Mouse (Mus musculus) layer of hippocampus, postnatal 14 days (tissue): ENCODE measurements around the gene Zfand3. TPM values are rescaled to one million over a fixed set of nuclear protein-coding genes. Genes with fewer than 3 reads are reported as not detected.

Experiments used
- DNase-seq, 2 experiments: peaks; one replicate each; pipeline ENCODE4 v3.0.0; 2021 to 2022; ENCODE audit warnings: low spot score in 2 of 2, mixed read lengths in 1 of 2
- total RNA-seq, 2 experiments: library from RNA; stranded (reverse); gene quantifications; 2 replicates each; pipeline ENCODE4 v1.2.3; 2021

Zfand3 gene
- total RNA-seq, 2 experiments from 2014 or later, result 117 to 122 TPM

DNA sequence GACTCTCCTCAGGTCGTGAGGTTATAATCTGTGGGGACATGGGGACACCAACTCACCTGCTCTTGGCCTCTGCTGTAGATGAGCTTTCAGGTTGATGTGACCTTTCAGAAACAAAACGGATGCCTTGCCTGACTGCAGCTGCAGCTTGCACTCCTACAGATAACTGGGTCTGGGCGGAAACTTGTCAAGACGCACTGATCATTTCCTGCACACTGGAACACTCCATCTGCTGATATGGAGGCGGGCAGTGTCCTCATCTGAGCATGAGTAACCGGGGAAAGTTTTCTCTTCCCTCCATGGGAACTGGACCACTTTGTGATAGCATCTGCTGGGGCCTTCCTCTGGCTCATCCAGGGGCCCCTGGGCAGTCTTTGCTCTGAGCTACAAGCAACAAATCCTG is 209.9 kb downstream of the Zfand3 start:
- peak in 1 of 2 experiments; percentile 68 for DNase-seq

DNA sequence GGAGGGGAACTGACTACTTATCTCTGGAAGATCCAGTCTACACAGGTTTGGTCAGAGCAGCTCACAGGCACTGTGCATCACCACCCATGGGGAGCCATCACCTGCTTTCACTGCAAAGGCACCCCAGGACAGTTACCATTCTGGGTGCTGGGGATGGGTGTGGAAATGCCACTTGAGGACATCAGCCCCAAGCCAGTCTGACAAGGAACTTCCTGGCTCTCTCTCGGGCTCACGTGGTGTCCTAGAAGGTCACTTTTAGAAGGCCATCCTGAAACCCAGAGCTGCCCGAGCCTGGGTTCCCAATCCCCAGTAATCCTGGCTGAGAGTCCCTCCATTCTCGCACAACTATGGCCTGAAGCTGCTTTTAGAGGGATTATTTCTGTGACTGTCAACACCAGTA is 211.2 kb downstream of the Zfand3 start:
- DNase-seq, result no peak

DNA sequence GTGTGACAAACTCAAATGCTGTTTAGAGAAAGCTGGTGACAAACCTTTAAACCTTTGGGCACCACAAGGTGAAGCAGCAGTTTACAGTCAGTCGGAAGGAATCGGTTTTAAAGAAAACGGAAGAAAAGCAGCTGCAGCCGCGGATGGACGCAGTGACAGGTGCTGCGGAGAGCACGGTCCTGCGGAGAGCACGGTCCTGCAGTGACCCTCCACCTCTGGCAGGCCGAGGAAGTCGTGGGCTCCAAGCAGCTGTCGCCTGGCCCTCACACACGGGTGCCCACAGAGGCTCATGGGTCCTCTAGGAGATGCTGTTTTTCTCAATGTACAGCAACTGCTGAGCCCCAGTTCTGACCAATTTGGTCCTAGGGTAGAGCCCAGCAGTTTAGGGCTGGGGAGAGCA is 217.1 kb downstream of the Zfand3 start:
- no peak for DNase-seq

DNA sequence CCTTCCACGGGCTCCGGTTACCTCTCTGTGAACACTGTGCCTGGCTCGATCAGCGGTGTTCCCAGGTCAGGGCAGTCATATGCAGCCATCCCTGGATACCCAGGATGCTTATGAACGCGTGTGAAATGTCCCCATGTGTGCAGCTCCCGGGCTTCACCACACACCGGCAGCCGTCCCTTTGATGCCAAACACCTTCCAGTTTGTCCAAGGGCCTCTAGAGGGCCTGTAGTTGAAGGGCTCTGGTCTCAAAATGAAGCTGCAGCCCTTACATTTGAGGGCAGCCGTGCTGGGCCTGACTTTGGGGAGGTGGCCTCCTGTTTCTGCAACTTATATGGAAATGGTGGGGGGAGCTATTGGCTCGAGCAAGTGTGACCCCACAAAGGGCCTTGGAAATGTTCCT is 217.8 kb downstream of the Zfand3 start:
- no peak for DNase-seq

DNA sequence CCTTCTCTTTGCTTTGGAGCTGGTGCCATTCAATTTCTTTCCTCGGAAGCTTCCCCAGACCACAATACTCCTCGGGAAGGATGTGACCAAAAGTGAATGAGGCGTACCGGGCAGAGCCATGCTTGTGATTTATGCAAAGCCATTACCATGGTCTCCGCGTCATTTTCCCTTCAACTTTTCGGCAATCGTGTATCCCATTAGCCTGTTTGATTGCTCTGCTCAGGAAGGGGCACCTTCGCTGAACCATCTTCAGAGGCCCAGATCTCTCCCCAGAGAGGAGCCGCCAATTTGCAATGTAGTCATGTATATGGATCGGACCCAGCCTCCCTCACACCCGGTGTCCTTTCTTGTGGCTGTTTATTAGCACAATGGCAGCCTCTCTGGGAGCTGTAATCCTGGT is 218.3 kb downstream of the Zfand3 start:
- DNase-seq, result no peak

GRCm38 (mm10) chr17:30225030-30225740 is 220.7 kb downstream of the Zfand3 start:
- no peak for DNase-seq

GRCm38 (mm10) chr17:30228439-30229215 is 224.1 kb downstream of the Zfand3 start:
- DNase-seq, result no peak

DNA sequence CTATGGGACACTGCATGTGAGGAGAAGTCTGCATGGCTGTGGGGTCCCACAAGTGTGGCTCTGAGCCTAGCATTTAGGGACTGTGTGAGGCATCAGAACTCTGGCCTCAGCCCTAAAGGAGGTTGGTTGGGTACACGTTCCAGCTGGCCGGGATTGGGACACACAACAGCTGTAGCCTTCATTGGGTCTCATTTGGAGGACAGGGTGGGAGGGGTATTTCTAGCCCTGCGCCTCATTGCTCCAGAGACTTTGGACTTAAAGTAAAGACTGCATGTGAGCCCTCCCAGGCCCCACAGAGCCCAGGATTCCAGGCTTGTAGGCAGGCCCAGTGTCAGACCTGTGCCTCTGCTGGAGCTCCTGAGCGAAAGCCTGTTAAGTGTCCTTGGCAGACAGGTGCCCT is 225.9 kb downstream of the Zfand3 start:
- no peak for DNase-seq

GRCm38 (mm10) chr17:30231483-30231882 is 226.9 kb downstream of the Zfand3 start:
- no peak for DNase-seq

GRCm38 (mm10) chr17:30232698-30233097 is 228.2 kb downstream of the Zfand3 start:
- DNase-seq, result no peak

DNA sequence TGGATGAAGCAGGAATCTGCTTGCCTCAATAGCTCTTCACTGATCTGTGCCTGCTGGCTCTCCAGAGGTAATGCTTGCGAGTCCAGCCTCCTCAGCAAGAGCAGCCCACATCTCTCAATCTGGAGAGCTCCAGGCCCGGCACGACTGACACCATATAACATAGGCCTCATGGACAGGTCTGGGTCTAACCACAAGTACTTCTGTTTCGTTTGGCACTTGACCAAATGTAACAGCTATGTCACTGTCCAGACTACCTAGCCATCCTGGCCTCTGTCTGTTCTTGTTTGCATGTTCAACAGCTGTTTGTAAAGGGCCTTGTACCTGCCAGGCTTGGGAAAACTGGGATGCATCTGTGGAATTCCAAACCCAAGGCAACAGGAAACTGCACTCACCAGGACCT is 230.8 kb downstream of the Zfand3 start:
- DNase-seq, result no peak

GRCm38 (mm10) chr17:30236611-30237010 is 232.1 kb downstream of the Zfand3 start:
- DNase-seq, result no peak

DNA sequence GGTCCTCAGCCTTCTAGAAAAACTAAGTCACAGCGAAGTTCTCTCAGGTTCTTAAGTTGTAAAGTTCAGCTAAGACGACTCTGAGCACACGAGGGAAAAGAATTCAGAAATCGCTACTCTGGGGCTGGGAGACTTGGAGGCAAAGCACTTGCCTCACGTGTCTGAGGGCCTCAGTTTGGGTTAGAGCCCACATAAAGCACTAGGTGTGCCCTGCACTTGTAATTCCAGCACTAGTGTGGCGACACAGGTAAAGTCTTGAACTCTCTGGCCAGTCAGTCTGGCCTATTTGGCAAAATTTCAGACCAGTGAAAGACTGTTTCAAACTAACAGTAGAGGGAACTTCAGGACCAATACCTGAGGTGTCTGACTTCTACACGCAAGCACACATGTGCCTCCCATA is 233.1 kb downstream of the Zfand3 start:
- DNase-seq, result no peak

GRCm38 (mm10) chr17:30239458-30239857 is 234.9 kb downstream of the Zfand3 start:
- DNase-seq, result no peak

DNA sequence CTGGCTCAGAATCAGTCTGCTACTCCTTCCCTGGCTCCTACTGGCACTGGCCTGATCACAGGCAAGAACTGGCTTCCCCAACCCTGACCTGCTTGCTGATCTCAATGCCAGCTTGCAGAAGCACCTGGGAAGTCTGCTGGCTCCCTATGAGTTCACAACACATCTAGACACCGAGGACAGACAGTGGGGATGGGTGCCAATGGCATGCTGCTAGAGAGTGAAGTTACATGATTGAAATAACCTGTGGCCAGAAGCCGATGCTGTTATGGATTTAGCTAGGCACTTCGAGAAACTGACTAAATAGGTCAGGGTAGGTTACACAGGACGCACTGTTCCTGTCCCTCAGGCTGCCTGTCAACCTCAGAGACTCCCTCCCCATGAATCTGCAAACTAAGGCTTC is 236.1 kb downstream of the Zfand3 start:
- DNase-seq, result no peak

GRCm38 (mm10) chr17:30241061-30241460 is 236.5 kb downstream of the Zfand3 start:
- DNase-seq, result no peak

DNA sequence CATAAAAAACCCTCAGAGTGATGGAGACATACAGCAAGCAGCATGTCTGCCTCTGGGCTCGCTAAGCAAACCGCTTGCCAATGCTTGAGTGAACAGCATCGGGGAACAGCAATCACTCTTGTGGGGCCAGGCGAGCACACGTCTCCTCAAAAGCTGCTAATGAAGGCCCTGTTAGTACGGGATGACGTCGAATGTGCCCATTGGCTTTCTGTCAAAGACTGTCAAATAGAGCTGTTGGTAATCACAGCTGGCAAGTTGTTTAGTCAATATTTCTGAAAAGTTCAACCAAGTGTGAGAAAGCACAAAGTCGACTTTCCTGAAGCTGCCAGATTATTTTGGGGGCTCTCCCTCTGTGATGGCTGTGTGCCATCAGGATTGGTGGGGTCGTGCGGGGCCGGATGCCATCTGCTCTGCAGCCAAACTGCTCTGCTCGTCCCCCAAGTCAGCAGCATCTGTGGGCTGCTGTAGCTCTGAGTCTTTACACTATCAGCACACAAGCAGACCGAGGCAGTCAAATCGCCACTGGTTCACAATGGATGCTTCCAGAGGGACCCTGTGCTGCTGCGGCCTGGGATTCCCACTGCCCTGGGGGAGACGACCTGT is 237.3 kb downstream of the Zfand3 start:
- no peak for DNase-seq

- DNase-seq, result no peak
Measured at GRCm38 (mm10) chr17:30242647-30243046, 238.1 kb downstream of the Zfand3 start.

GRCm38 (mm10) chr17:30243540-30243939 is 239.0 kb downstream of the Zfand3 start:
- no peak for DNase-seq

GRCm38 (mm10) chr17:30244651-30245307 is 240.2 kb downstream of the Zfand3 start:
- no peak for DNase-seq

GRCm38 (mm10) chr17:30245308-30245706 is 240.8 kb downstream of the Zfand3 start:
- no peak for DNase-seq

- DNase-seq, result no peak
Measured at GRCm38 (mm10) chr17:30253028-30253427, 248.5 kb downstream of the Zfand3 start.
